Mouse (Mus musculus) lung, postnatal 4 days (tissue): ENCODE data around the gene Ankrd31.

ENCODE experiments used
- DNase-seq, 2 experiments: peaks; one replicate each; pipeline ENCODE4 v3.0.0; 2021

The Ankrd31 gene

DNA sequence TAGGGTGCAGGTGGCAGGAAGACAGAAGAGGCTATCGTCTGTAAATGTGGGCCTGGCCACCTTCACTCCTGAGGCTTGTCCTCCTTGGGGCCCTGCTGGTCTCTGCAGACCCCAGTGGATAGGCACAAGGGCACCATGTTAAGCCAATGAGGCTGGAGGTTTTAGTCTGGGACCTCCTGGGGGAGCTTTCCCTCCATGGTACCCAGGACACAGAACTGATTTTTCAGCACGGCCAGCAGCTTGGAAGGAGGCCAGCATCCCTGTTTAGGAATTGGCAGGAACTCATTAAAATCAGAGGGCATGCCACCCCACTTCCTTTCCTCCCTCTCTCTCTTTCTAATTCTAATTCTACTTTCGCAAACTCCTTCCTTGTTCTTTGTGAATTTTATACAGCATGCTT, 195.5 kb downstream of the Ankrd31 start:
- peak in 1 of 2 experiments; percentile 26 for DNase-seq

GRCm38 (mm10) chr13:96945748-96946147, 197.7 kb downstream of the Ankrd31 start:
- DNase-seq, result no peak

GRCm38 (mm10) chr13:96947722-96948121, 199.7 kb downstream of the Ankrd31 start:
- no peak for DNase-seq

- DNase-seq, result no peak
These were observed 203.8 kb downstream of the Ankrd31 start for GRCm38 (mm10) chr13:96951880-96952279.

GRCm38 (mm10) chr13:96956466-96956865, 208.4 kb downstream of the Ankrd31 start:
- DNase-seq, result no peak
